Mouse (Mus musculus): ENCODE results near the gene Parp16. TPM values are rescaled to one million over a fixed set of nuclear protein-coding genes. Genes with fewer than 3 reads are reported as not detected.

The Parp16 gene
- polyA plus RNA-seq, 1 experiment: 5.7 TPM

GRCm38 (mm10) chr9:65257218-65257910, 62.2 kb downstream of the Parp16 start:
- DNase-seq: no peak
- H3K4me3 ChIP-seq (replicated peaks; ENCODE audit: insufficient read depth, low read depth, low read length): no peak overlapping the region
- no peak overlapping the region for H3K27ac ChIP-seq (ENCODE audit: insufficient read depth, low read length)
- 80% methylated on average over 9 of the region's 9 CpGs for WGBS
- no peaks in the 10 kb centered on the region for H3K27me3 ChIP-seq (ENCODE audit: control insufficient read depth, insufficient read depth, low read length)
- TF ChIP-seq POLR2A (IDR thresholded peaks at IDR 0.05; ENCODE audit: borderline replicate concordance, insufficient read depth, low read length) (no peak), CTCF (IDR thresholded peaks at IDR 0.05; ENCODE audit: borderline replicate concordance, insufficient read depth, low read depth, low read length) (no peak)
- H3K4me1 ChIP-seq (ENCODE audit: control insufficient read depth, insufficient read depth, low read length): peaks cover 11% of the 10 kb centered on the region

- no peak overlapping the region for H3K27ac ChIP-seq (ENCODE audit: insufficient read depth, low read length)
- H3K4me3 ChIP-seq (replicated peaks; ENCODE audit: insufficient read depth, low read depth, low read length): no peak overlapping the region
- WGBS: 73% methylated on average over 7 of the region's 7 CpGs
- H3K27me3 ChIP-seq (ENCODE audit: control insufficient read depth, insufficient read depth, low read length): no peaks in the 10 kb centered on the region
- DNase-seq: no peak
- TF ChIP-seq POLR2A (IDR thresholded peaks at IDR 0.05; ENCODE audit: borderline replicate concordance, insufficient read depth, low read length): no peak
- TF ChIP-seq CTCF (IDR thresholded peaks at IDR 0.05; ENCODE audit: borderline replicate concordance, insufficient read depth, low read depth, low read length): no peak
- peaks cover 16% of the 10 kb centered on the region for H3K4me1 ChIP-seq (ENCODE audit: control insufficient read depth, insufficient read depth, low read length)
Measured at GRCm38 (mm10) chr9:65259366-65259765, 64.2 kb downstream of the Parp16 start.

DNA sequence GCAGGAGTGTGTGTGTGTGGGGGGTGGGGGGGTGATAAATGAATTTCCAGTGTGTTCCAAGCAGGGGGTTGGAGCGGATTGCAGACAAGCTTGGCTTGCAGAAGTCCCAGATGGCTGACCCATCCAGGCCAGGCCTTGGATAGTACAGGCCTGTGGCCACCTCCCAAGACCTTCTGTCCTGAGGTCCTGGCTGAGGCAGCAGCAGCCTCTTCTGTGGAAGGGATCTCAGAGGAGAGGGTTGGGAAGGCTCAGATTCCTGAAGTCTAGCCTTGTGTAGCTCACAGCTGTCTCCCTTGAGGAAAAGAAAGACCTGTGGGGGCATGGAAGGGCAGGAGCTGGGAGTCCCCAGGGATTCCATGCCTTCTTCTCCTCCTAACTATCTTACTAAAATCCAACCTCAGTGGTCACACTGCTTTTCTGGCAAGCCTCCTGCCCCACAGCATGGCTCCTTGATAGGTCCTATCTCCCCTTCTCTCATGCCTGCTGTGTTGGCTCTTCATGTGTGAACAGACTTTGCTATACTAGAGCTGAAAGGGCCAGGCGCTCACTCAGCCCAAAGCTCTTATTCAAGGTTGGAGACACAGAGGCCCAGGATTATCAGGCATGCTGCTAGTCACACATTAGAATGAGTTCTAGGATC, 66.6 kb downstream of the Parp16 start:
- Histone ChIP-seq H3K27ac (ENCODE audit: insufficient read depth, low read length) (peak overlapping the region; percentile 90), H3K27me3 (ENCODE audit: control insufficient read depth, insufficient read depth, low read length) (no peaks in the 10 kb centered on the region), H3K4me1 (ENCODE audit: control insufficient read depth, insufficient read depth, low read length) (peaks cover 16% of the 10 kb centered on the region), H3K4me3 (replicated peaks; ENCODE audit: insufficient read depth, low read depth, low read length) (no peak overlapping the region)
- TF ChIP-seq CTCF (IDR thresholded peaks at IDR 0.05; ENCODE audit: borderline replicate concordance, insufficient read depth, low read depth, low read length): no peak
- TF ChIP-seq POLR2A (IDR thresholded peaks at IDR 0.05; ENCODE audit: borderline replicate concordance, insufficient read depth, low read length): no peak
- peak; percentile 63 to 82 for DNase-seq
- 18% methylated on average over 2 of the region's 2 CpGs for WGBS

GRCm38 (mm10) chr9:65262641-65263120, 67.5 kb downstream of the Parp16 start:
- no peaks in the 10 kb centered on the region for H3K27me3 ChIP-seq (ENCODE audit: control insufficient read depth, insufficient read depth, low read length)
- TF ChIP-seq CTCF (IDR thresholded peaks at IDR 0.05; ENCODE audit: borderline replicate concordance, insufficient read depth, low read depth, low read length) (no peak), POLR2A (IDR thresholded peaks at IDR 0.05; ENCODE audit: borderline replicate concordance, insufficient read depth, low read length) (no peak)
- no peak overlapping the region for H3K27ac ChIP-seq (ENCODE audit: insufficient read depth, low read length)
- H3K4me3 ChIP-seq (replicated peaks; ENCODE audit: insufficient read depth, low read depth, low read length): no peak overlapping the region
- H3K4me1 ChIP-seq (ENCODE audit: control insufficient read depth, insufficient read depth, low read length): peaks cover 19% of the 10 kb centered on the region
- DNase-seq: no peak
- 86% methylated on average over 3 of the region's 3 CpGs for WGBS

DNA sequence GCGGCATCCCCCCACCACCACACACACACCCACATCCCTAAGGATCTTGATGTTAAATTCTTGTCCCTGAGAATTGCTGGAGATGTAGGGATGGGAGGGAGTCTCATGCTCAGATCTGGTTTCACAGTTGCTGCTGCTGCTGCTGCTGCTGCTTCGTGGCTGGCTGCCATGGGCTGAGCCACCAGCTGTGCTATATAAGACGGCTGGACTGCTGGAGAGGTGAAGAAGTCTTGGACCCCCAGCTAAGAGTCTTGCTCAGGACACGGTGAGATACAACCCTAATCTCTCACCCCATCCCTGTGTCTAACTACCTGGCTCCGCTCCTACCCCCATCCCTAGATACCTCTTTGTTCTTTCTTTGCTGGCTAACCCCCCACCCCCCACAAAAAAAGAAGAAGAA, 69.8 kb downstream of the Parp16 start, which contains the start of gene Cilp:
Gene Cilp (plus strand): TSS at position 222 of the 400 bp plus-strand sequence.
- no peak within 1 kb of the TSS for H3K4me3 ChIP-seq (replicated peaks; ENCODE audit: insufficient read depth, low read depth, low read length)
- 73% methylated on average over 5 of the region's 5 CpGs for WGBS
- DNase-seq: no peak
- H3K4me1 ChIP-seq (ENCODE audit: control insufficient read depth, insufficient read depth, low read length): peaks cover 20% of the 10 kb centered on the region
- H3K27ac ChIP-seq (ENCODE audit: insufficient read depth, low read length): no peak within 1 kb of the TSS
- no peaks in the 10 kb centered on the region for H3K27me3 ChIP-seq (ENCODE audit: control insufficient read depth, insufficient read depth, low read length)
- no peak for TF ChIP-seq POLR2A (IDR thresholded peaks at IDR 0.05; ENCODE audit: borderline replicate concordance, insufficient read depth, low read length)
- no peak for TF ChIP-seq CTCF (IDR thresholded peaks at IDR 0.05; ENCODE audit: borderline replicate concordance, insufficient read depth, low read depth, low read length)

GRCm38 (mm10) chr9:65267742-65268515, 72.8 kb downstream of the Parp16 start:
- H3K4me3 ChIP-seq (replicated peaks; ENCODE audit: insufficient read depth, low read depth, low read length): no peak overlapping the region
- no peak overlapping the region for H3K27ac ChIP-seq (ENCODE audit: insufficient read depth, low read length)
- no peak for TF ChIP-seq CTCF (IDR thresholded peaks at IDR 0.05; ENCODE audit: borderline replicate concordance, insufficient read depth, low read depth, low read length)
- TF ChIP-seq POLR2A (IDR thresholded peaks at IDR 0.05; ENCODE audit: borderline replicate concordance, insufficient read depth, low read length): no peak
- WGBS: 33% methylated on average over 7 of the region's 7 CpGs
- peak in 1 of 2 experiments; percentile 49 for DNase-seq
- no peaks in the 10 kb centered on the region for H3K27me3 ChIP-seq (ENCODE audit: control insufficient read depth, insufficient read depth, low read length)
- H3K4me1 ChIP-seq (ENCODE audit: control insufficient read depth, insufficient read depth, low read length): peaks cover 5% of the 10 kb centered on the region; the same call in 1 of the 2 replicates

DNA sequence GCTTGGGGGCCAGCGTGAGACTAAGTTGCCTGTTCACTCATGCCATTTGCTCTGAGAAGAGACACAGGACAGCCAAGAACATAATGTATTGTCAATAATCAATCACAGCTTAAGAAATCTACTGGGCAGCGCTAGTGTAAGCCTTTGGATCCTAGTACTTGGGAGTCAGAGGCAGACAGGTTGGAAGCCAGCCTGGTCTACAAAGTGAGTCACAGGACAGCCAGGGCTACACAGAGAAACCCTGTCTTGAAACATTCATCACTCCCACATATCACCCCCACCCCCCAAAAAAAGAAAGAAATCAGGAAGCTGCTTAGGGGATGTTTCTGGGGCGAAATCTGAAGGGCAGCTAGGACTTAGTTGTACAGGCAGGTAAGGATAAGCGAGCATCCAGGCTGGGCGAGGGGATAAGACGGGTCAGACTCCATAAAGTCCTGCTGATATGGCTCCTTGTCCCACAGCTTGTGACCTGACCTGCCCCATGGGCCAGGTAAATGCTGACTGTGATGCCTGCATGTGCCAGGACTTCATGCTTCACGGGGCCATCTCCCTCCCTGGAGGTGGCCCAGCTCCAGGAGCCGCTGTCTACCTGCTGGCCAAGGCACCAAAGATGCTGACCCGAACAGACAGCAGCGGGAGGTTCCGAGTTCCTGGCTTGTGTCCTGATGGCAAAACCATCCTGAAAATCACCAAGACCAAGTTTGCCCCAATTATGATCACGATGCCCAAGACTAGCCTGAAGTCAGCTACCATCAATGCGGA, 78.1 kb downstream of the Parp16 start:
- WGBS: 47% methylated on average over 13 of the region's 13 CpGs
- peak; percentile 21 to 39 for DNase-seq
- no peaks in the 10 kb centered on the region for H3K27me3 ChIP-seq (ENCODE audit: control insufficient read depth, insufficient read depth, low read length)
- no peak overlapping the region for H3K4me3 ChIP-seq (replicated peaks; ENCODE audit: insufficient read depth, low read depth, low read length)
- H3K27ac ChIP-seq (ENCODE audit: insufficient read depth, low read length): no peak overlapping the region
- peaks cover 8% of the 10 kb centered on the region for H3K4me1 ChIP-seq (ENCODE audit: control insufficient read depth, insufficient read depth, low read length)
- TF ChIP-seq CTCF (IDR thresholded peaks at IDR 0.05; ENCODE audit: borderline replicate concordance, insufficient read depth, low read depth, low read length) (no peak), POLR2A (IDR thresholded peaks at IDR 0.05; ENCODE audit: borderline replicate concordance, insufficient read depth, low read length) (no peak)

All from cerebellum, adult 2 months (tissue).